Mouse (Mus musculus): ENCODE measurements around the gene Parp3.

Parp3 gene

DNA sequence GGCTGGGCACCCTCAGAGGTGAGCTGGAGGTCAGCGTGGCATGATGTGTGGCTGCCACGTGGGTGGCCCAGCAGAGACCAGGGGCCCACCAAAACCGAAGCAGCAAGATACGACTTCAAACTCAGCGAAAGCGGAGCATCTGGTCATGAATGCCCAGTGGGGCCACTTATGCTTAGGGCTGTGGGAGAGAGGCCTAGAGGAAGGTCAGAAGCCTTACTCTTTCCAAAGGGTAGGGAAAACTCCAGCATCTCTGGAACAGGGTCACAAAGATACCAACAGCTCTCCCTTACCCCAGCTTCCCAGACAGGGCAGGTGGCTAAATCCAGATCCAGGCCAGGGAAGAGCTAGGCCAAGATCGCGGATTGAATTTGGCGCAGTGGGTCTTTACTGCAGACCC lies 19.6 kb downstream of the Parp3 start:
- in situ Hi-C loops (cut with MboI, MseI), result no loop called here

- in situ Hi-C loops (cut with MboI, MseI), result no loop called here
Observed at GRCm38 (mm10) chr9:106456325-106457162, 20.2 kb downstream of the Parp3 start.

- in situ Hi-C loops (cut with MboI, MseI), result no loop called here
Observed at GRCm38 (mm10) chr9:106454888-106455681, 21.7 kb downstream of the Parp3 start.

- in situ Hi-C loops (cut with MboI, MseI), result no loop called here
Observed at GRCm38 (mm10) chr9:106454071-106454761, 22.5 kb downstream of the Parp3 start.

GRCm38 (mm10) chr9:106453271-106454070 lies 23.3 kb downstream of the Parp3 start, which contains the start of gene Pcbp4:
Gene Pcbp4, plus strand, starts transcription at chr9:106453291.
- in situ Hi-C loops (cut with MboI, MseI), result no loop called here

DNA sequence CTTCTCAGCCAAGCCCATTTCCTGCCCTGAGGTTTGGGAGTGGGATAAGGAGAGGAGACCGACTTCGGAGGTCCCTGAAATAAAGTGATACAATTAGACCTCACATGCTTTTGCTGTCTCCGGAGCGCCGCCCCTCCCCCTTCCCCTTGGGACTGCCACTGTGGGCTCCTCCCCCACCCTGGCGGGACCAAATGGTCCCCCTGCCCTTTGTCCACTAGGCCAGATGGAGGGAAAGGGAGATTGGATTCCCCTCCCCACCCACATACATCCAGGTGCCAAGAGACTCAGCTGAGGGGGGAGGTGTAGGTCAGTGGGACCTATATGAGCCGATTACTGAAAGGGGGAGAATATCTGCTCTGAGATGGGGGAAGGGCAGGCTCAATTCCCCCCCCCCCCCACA lies 23.9 kb downstream of the Parp3 start:
- in situ Hi-C loops (cut with MboI, MseI), result no loop called here

DNA sequence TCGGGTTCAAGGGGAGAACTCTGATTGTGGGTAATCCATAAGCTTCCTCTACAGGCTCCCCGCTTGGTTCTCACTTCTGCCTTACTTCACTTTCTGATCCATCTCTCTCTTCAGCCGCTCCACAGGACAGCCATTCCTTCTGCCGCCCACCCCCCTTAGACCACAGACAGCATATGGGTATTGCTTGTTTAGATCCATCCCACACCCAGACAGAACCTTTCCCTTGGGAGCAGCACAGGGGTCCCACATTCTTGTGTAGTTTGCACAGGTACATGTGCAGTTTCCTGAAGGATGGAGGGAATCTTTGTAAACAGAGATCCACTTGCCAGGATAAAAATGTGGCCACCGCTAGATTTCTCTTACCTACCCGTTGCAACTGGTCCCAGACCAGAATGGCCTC lies 24.4 kb downstream of the Parp3 start:
- in situ Hi-C loops (cut with MboI, MseI), result no loop called here

GRCm38 (mm10) chr9:106451899-106452298 lies 24.9 kb downstream of the Parp3 start:
- in situ Hi-C loops (cut with MboI, MseI), result no loop called here

GRCm38 (mm10) chr9:106451298-106451697 lies 25.5 kb downstream of the Parp3 start:
- in situ Hi-C loops (cut with MboI, MseI), result no loop called here

DNA sequence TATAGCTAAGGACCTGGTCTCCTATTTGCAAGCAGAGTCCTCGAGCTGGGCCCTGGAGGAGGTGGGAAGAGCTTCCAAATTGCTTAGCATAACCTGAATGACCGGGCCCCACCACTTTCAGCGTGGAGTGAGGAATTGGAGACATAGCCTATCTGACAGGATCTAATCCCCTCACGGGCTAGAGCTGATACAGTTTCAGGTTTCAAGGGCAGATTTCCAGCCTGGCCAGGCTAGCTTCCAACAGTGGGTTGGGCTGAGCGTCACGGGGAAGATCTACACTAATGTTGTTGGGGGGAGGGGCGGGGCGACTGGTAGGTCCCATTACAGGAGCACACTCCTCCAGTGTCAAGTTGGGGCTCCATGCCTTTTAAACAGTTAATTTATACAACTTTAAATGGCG lies 26.1 kb downstream of the Parp3 start:
- in situ Hi-C loops (cut with MboI, MseI), result no loop called here

DNA sequence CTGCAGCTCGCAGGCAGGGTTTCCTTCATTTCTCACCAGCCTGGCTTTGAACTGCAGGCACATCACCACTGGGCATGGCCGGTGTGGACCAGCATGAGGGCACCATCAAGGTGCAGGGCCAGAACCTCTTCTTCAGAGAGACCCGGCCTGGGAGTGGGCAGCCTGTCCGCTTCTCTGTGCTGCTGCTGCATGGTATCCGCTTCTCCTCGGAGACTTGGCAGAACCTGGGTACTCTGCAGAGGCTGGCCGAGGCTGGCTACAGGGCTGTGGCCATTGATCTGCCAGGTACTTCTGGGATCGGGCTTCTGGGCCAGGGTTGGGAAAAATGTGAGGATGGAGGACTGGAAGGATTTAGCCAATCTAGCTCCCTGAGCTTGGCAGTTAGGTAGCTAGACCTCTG lies 26.8 kb downstream of the Parp3 start:
- in situ Hi-C loops (cut with MboI, MseI), result loop anchor here (25.0 kb wide), 1 partner anchor 963 kb away; no protein-coding TSS in a partner anchor

DNA sequence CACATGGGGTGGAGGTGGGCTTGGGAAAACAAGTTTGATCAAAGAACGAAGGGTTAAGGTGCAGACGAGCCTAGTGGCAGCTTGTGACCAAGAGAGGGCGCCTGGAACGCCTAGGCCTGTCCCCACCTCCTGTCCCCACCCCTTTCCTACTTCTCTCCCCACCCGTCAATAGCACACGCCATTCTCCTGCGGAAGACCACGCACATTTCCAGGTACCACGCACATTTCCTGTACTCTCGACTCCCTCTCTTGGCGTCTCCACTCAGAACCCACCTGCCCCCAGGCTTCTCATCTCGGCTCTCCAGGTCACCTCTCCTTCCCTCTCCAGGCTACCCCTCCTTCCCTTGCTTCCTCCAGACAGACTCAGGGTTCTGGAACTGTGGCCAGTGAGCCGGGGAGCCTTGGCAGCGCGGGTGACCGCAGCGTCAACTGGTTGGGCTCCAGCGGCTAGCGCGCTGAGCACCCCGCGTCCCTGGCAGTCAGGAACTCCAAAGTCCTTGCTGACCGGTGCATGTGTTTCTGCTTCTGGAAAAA lies 28.2 kb downstream of the Parp3 start:
- in situ Hi-C loops (cut with MboI, MseI), result loop anchor here (25.0 kb wide), 1 partner anchor 961 kb away; no protein-coding TSS in a partner anchor

DNA sequence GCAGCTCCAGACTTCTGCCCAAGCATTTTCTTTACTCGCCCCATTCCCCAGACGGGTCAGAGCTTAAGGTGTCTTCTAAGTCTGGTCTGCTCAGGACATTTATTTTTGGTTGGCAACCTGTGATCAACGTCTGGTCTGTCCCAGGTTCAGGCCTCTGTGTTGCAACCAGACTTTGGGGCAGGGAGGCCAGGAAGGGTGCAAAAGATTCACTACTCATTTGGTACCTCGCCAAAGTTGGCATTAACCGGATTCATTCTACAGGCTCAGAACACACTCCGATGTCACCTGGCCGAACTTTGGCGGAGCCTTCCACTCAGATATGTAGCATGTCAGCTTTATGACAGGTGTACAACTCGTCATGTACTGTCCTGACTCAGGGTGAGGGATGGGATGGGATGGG lies 28.8 kb downstream of the Parp3 start:
- in situ Hi-C loops (cut with MboI, MseI), result loop anchor here (25.0 kb wide), 1 partner anchor 961 kb away; no protein-coding TSS in a partner anchor

GRCm38 (mm10) chr9:106447348-106447747 lies 29.4 kb downstream of the Parp3 start, which contains the start of the genes Abhd14b and Abhd14a:
Gene Abhd14b, plus strand, starts transcription at chr9:106447459.
Gene Abhd14a, minus strand, starts transcription at chr9:106447678.
- in situ Hi-C loops (cut with MboI, MseI), result loop anchor here (25.0 kb wide), 1 partner anchor 960 kb away; no protein-coding TSS in a partner anchor

- in situ Hi-C loops (cut with MboI, MseI), result loop anchor here (25.0 kb wide), 1 partner anchor 958 kb away; no protein-coding TSS in a partner anchor
Observed at GRCm38 (mm10) chr9:106444836-106445235, 31.9 kb downstream of the Parp3 start.

- in situ Hi-C loops (cut with MboI, MseI), result loop anchor here (25.0 kb wide), 1 partner anchor 955 kb away; no protein-coding TSS in a partner anchor
Observed at GRCm38 (mm10) chr9:106442680-106443079, 34.1 kb downstream of the Parp3 start.

DNA sequence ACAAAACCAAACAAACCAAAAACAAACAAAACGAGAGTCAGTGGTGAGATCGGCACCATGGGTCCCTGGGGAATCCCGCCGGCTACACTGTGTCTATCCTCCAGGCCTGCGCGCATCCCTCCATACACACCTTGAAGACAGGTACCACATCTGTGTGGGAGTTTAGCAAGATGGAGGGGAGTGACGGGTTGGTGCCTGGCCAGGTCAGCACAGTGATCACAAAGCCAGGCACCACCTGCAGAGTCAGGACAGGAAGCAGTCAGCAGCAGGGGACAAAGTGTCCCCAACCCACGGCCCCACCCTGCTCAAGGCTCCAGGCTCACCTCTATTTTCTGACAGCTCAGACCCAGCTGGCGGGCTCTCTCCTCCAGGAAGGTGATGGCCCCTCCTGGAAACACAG lies 40.2 kb downstream of the Parp3 start:
- in situ Hi-C loops (cut with MboI, MseI), result loop anchor here (5.0 to 25.0 kb wide), 3 partner anchors 41 to 949 kb away; partner anchors contain the start of genes Parp3 and Rrp9

- in situ Hi-C loops (cut with MboI, MseI), result loop anchor here (10.0 to 25.0 kb wide), 2 partner anchors 269 to 946 kb away; no protein-coding TSS in a partner anchor
Observed at GRCm38 (mm10) chr9:106433389-106433788, 43.4 kb downstream of the Parp3 start.

- in situ Hi-C loops (cut with MboI, MseI), result loop anchor here (10.0 to 25.0 kb wide), 2 partner anchors 265 to 943 kb away; no protein-coding TSS in a partner anchor
Observed at GRCm38 (mm10) chr9:106430015-106430264, 46.8 kb downstream of the Parp3 start.
